7 mouse cellular contexts compared by ENCODE assay signal in the genomic region with DNA sequence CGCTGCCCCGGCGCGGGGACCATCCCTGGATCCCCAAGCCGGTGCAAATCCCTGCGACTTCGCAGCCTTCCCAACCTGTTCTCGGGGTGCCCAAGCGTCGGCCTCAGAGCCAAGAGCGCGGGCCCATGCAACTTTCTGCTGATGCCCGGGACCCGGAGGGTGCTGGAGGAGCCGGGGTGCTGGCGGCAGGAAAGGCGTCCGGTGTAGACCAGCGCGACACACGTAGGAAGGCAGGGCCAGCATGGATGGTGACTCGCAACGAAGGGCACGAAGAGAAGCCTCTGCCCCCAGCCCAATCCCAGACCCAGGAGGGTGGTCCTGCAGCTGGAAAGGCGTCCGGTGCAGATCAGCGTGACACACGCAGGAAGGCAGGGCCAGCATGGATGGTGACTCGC. TPM values are rescaled to one million over a fixed set of nuclear protein-coding genes. Genes with fewer than 3 reads are reported as not detected.
DNase-seq lines count a peak whose midpoint lies in the region; ATAC-seq and TF ChIP-seq lines count a peak whose summit lies in the region.

No protein-coding gene starts in this region.

- H3K9ac ChIP-seq in lung, postnatal 0 days (replicated peaks; ENCODE audit: low read depth) = no peak overlapping the region
- H3K9ac ChIP-seq in limb, embryonic 11.5 days (ENCODE audit: low read length) = peak overlapping the region; percentile 58

- ATAC-seq in lung, postnatal 0 days = peak; percentile 23
- peak; percentile 44; the same call in 1 of the 2 replicates for ATAC-seq in limb, embryonic 11.5 days (ENCODE audit: insufficient number of reproducible peaks, low FRiP score, low TSS enrichment, low read depth)

- no peaks in the 10 kb centered on the region for H3K9me3 ChIP-seq in lung, postnatal 0 days (ENCODE audit: low read length)
- H3K9me3 ChIP-seq in forebrain, embryonic 10.5 days = no peaks in the 10 kb centered on the region
- no peaks in the 10 kb centered on the region for H3K9me3 ChIP-seq in limb, embryonic 11.5 days (ENCODE audit: control insufficient read depth, low read length)

- H3K4me1 ChIP-seq in lung, postnatal 0 days (ENCODE audit: insufficient read depth, low read depth, low read length) = peaks cover 12% of the 10 kb centered on the region; the same call in 1 of the 2 replicates
- H3K4me1 ChIP-seq in forebrain, embryonic 10.5 days = peaks cover 56% of the 10 kb centered on the region
- peaks cover 16% of the 10 kb centered on the region for H3K4me1 ChIP-seq in limb, embryonic 11.5 days (ENCODE audit: control insufficient read depth, insufficient read depth, low read length)
- peaks cover 19% of the 10 kb centered on the region for H3K4me1 ChIP-seq in olfactory bulb, adult 2 months (ENCODE audit: control insufficient read depth, insufficient read depth, low read length)

- peak overlapping the region; percentile 71 for H3K27ac ChIP-seq in lung, postnatal 0 days (ENCODE audit: low read length)
- H3K27ac ChIP-seq in forebrain, embryonic 10.5 days = peak overlapping the region; percentile 87
- no peak overlapping the region for H3K27ac ChIP-seq in limb, embryonic 11.5 days (replicated peaks; ENCODE audit: low read depth, low read length)
- peak overlapping the region; percentile 35 for H3K27ac ChIP-seq in olfactory bulb, adult 2 months (ENCODE audit: insufficient read depth, low read depth, low read length)

- WGBS in lung, postnatal 0 days = 2% methylated on average over 29 of the region's 29 CpGs
- WGBS in forebrain, embryonic 10.5 days = under 1% methylated on average over 29 of the region's 29 CpGs
- WGBS in limb, embryonic 11.5 days = under 1% methylated on average over 29 of the region's 29 CpGs
- under 1% methylated on average over 29 of the region's 29 CpGs for WGBS in olfactory bulb, adult 2 months

- peaks cover 26% of the 10 kb centered on the region for H3K27me3 ChIP-seq in lung, postnatal 0 days (replicated peaks; ENCODE audit: insufficient read depth, low read length)
- H3K27me3 ChIP-seq in forebrain, embryonic 10.5 days (ENCODE audit: poor library complexity, severe bottlenecking) = peaks cover 80% of the 10 kb centered on the region
- H3K27me3 ChIP-seq in limb, embryonic 11.5 days (ENCODE audit: control insufficient read depth, insufficient read depth, low read length) = peaks cover 49% of the 10 kb centered on the region

- peak overlapping the region; percentile 67 for H3K4me2 ChIP-seq in lung, postnatal 0 days (replicated peaks; ENCODE audit: low read depth, low read length)
- H3K4me2 ChIP-seq in limb, embryonic 11.5 days (ENCODE audit: low read depth, severe bottlenecking) = peak overlapping the region; percentile 100

- TF ChIP-seq CTCF in lung, postnatal 0 days (IDR thresholded peaks at IDR 0.05) = no peak
- no peak for TF ChIP-seq CTCF in olfactory bulb, adult 2 months (IDR thresholded peaks at IDR 0.05; ENCODE audit: insufficient read depth, low read depth, low read length)

- peak overlapping the region; percentile 43 for H3K4me3 ChIP-seq in lung, postnatal 0 days (ENCODE audit: low read depth, low read length)
- H3K4me3 ChIP-seq in forebrain, embryonic 10.5 days = peak overlapping the region; percentile 79
- peak overlapping the region; percentile 59 for H3K4me3 ChIP-seq in limb, embryonic 11.5 days (ENCODE audit: low read depth, low read length)
- peak overlapping the region; percentile 74 for H3K4me3 ChIP-seq in olfactory bulb, adult 2 months (ENCODE audit: insufficient read depth, low read depth, low read length)

- intact Hi-C loops in left cerebral cortex, postnatal 25 days (cut with DNase I) = loop anchor here (5.0 kb wide), 2 partner anchors 99 to 126 kb away; partner anchors contain the start of gene Uvrag

- TF ChIP-seq POLR2A in olfactory bulb, adult 2 months (IDR thresholded peaks at IDR 0.05; ENCODE audit: insufficient read depth, low read depth, low read length) = no peak

- H3K36me3 ChIP-seq in lung, postnatal 0 days (ENCODE audit: insufficient read depth, low read length) = no peaks in the 10 kb centered on the region
- peaks cover 2% of the 10 kb centered on the region; the same call in 1 of the 2 replicates for H3K36me3 ChIP-seq in forebrain, embryonic 10.5 days (replicated peaks)
- H3K36me3 ChIP-seq in limb, embryonic 11.5 days (ENCODE audit: control insufficient read depth, insufficient read depth, low read length) = no peaks in the 10 kb centered on the region

- TF ChIP-seq EP300 in lung, postnatal 0 days (IDR thresholded peaks at IDR 0.05) = no peak

- no peak for DNase-seq in lung, postnatal 0 days (ENCODE audit: low spot score)
- no peak for DNase-seq in lung, postnatal 25 days (ENCODE audit: low spot score)
- no peak for DNase-seq in forebrain, embryonic 10.5 days (ENCODE audit: extremely low spot score, low spot score)
- no peak for DNase-seq in limb, embryonic 11.5 days (ENCODE audit: low spot score)
- no peak for DNase-seq in thymus, postnatal 14 days
- no peak for DNase-seq in left cerebral cortex, postnatal 25 days (ENCODE audit: low spot score in 2 of 2)

RNA-seq across cellular contexts. Expression of gene Map6, which starts 1.3 kb away (rescaled TPM):
- 29.6 and 35.9 TPM in 2 replicates for polyA plus RNA-seq in lung, postnatal 0 days (2015; fragmentation: Nextera tagmentation; extraction: Ambion mirVana)
- polyA plus RNA-seq in forebrain, embryonic 10.5 days (2016; fragmentation: Nextera tagmentation; extraction: Ambion mirVana) = 14.8 and 18.0 TPM in 2 replicates
- polyA plus RNA-seq in limb, embryonic 11.5 days (2014; fragmentation: Nextera tagmentation; extraction: Ambion mirVana) = 4.1 and 4.7 TPM in 2 replicates
- polyA plus RNA-seq in olfactory bulb, adult 2 months (2012; ENCODE audit: insufficient read depth, insufficient read length, low replicate concordance, missing spikeins) = not detected in 2 replicates
- 100 to 1,000 TPM; 135 to 137 TPM for total RNA-seq in left cerebral cortex, postnatal 25 days (2021)

RNA-seq across cellular contexts. Expression of gene Mogat2, which starts 30.1 kb away (rescaled TPM):
- 0.27 and 0.55 TPM in 2 replicates for polyA plus RNA-seq in lung, postnatal 0 days (2015; fragmentation: Nextera tagmentation; extraction: Ambion mirVana)
- 35.2 and 37.7 TPM in 2 replicates for polyA plus RNA-seq in forebrain, embryonic 10.5 days (2016; fragmentation: Nextera tagmentation; extraction: Ambion mirVana)
- 37.0 and 41.3 TPM in 2 replicates for polyA plus RNA-seq in limb, embryonic 11.5 days (2014; fragmentation: Nextera tagmentation; extraction: Ambion mirVana)
- not detected in 2 replicates for polyA plus RNA-seq in olfactory bulb, adult 2 months (2012; ENCODE audit: insufficient read depth, insufficient read length, low replicate concordance, missing spikeins)
- not detected for total RNA-seq in left cerebral cortex, postnatal 25 days (2021)

Comparison
In these comparisons a context has a peak if more than half of its experiments do, and no peak if none do; other contexts are left out.
1. RNA of gene Mogat2, which starts 30.1 kb away (polyA plus RNA-seq): 37.0 to 41.3 TPM in limb, embryonic 11.5 days and 35.2 to 37.7 TPM in forebrain, embryonic 10.5 days; 0.27 to 0.55 TPM in lung, postnatal 0 days and not detected in olfactory bulb, adult 2 months; every median in the first group is over 10 times any median in the second.
2. Peak in every context shown above with its lines, with median percentiles within 50 percentile points of each other: H3K4me3 ChIP-seq.